Mouse (Mus musculus) liver, embryonic 15.5 days (tissue): ENCODE results near the gene Cdh4. TPM values are rescaled to one million over a fixed set of nuclear protein-coding genes. Genes with fewer than 3 reads are reported as not detected.

Experiments used
- ATAC-seq: fragments of 200-750 bp; cut with Nextera tagmentation; 2 replicates; pipeline ENCODE4 v1.8.0; 2017; ENCODE audit warnings: moderate number of reproducible peaks, mild to moderate bottlenecking, moderate library complexity; ENCODE audit not compliant: insufficient read depth
- H3K27ac ChIP-seq: fragments of 300-500 bp; sonication (generic); replicated peaks from 2 replicates; pipeline ENCODE4 v1.5.1; 2015; ENCODE audit warnings: mild to moderate bottlenecking, inconsistent platforms
- H3K27me3 ChIP-seq: fragments of 300-500 bp; sonication (generic); 2 replicates; pipeline ENCODE4 v1.6.1; 2015; ENCODE audit warnings: mild to moderate bottlenecking, inconsistent platforms
- H3K36me3 ChIP-seq: fragments of 300-500 bp; sonication (generic); replicated peaks from 2 replicates; pipeline ENCODE4 v1.6.1; 2015; ENCODE audit warnings: moderate library complexity, mild to moderate bottlenecking, inconsistent platforms
- H3K4me1 ChIP-seq: fragments of 300-500 bp; sonication (generic); replicated peaks from 2 replicates; pipeline ENCODE4 v1.6.1; 2015; ENCODE audit warnings: inconsistent platforms
- H3K4me2 ChIP-seq: fragments of 300-500 bp; sonication (generic); 2 replicates; pipeline ENCODE4 v1.6.1; 2015; ENCODE audit warnings: moderate library complexity, mild to moderate bottlenecking, inconsistent platforms
- H3K4me3 ChIP-seq: fragments of 300-500 bp; sonication (generic); replicated peaks from 2 replicates; pipeline ENCODE4 v1.5.1; 2015; ENCODE audit warnings: mild to moderate bottlenecking, inconsistent platforms
- H3K9ac ChIP-seq: fragments of 300-500 bp; sonication (generic); 2 replicates; pipeline ENCODE4 v1.6.1; 2015; ENCODE audit warnings: moderate library complexity, mild to moderate bottlenecking, inconsistent platforms
- H3K9me3 ChIP-seq: fragments of 300-500 bp; sonication (generic); replicated peaks from 2 replicates; pipeline ENCODE4 v1.6.1; 2016; ENCODE audit warnings: inconsistent platforms
- WGBS: fragments of 180-500 bp; shearing (Covaris S2); methylation state at CpG from one replicate; pipeline ENCODE4 v1.1.7; 2015; ENCODE audit warnings: mixed read lengths; ENCODE audit not compliant: insufficient replicate concordance; 5-methylcytosine and 5-hydroxymethylcytosine counted together
- polyA plus RNA-seq: library from polyadenylated mRNA; unstranded; fragments of >200 nt; fragmentation: Nextera tagmentation; extraction: Ambion mirVana; gene quantifications from 2 replicates; pipeline ENCODE4 v1.2.1, GENCODE M21; 2015

The Cdh4 gene
- polyA plus RNA-seq, 1 experiment from 2014 or later = 0.29 TPM

DNA sequence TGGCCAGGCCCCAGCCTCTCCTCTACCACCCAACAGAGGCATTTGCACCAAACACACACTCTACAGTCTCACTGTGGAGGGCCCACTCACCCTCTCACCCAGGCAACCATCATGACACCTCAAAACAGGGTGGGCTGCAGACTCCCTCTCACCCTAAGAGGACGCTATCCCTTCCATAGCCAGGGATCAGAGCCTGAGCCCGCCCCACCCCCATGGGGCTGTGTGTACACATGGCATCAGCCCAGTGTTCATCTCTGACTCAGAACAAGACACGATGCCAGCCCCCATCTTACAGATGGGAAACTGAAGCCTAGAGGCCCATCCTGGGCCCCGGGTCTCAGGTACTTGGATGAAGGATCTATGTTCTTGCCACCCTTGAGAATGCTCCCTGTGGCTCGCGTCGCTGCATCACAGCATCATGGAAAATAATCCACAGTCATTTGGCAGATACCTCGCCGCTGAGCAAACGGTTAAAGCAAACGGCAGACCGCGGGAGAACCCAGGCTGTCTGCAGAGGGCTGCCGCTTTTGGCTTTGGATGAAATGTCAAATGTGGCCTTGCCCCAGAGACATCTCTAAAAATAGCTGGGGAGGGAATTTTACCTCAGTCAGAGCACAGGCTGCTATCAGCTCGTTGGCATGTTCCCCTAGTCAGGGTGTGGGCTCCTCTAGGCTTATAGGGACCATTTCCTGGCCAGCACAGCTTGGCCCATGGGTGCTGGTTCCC lies 198.5 kb downstream of the Cdh4 start:
- H3K4me1 ChIP-seq = no peaks in the 10 kb centered on the region
- no peak for ATAC-seq
- no peaks in the 10 kb centered on the region for H3K36me3 ChIP-seq
- no peak overlapping the region for H3K4me2 ChIP-seq
- no peak overlapping the region for H3K4me3 ChIP-seq
- H3K9me3 ChIP-seq = no peaks in the 10 kb centered on the region
- WGBS = 67% methylated on average over 15 of the region's 15 CpGs
- no peaks in the 10 kb centered on the region for H3K27me3 ChIP-seq
- no peak overlapping the region for H3K9ac ChIP-seq
- H3K27ac ChIP-seq = no peak overlapping the region

- no peak overlapping the region for H3K27ac ChIP-seq
- 64% methylated on average over 20 of the region's 20 CpGs for WGBS
- no peak overlapping the region for H3K9ac ChIP-seq
Observed at GRCm38 (mm10) chr2:179648573-179649263, 206.5 kb downstream of the Cdh4 start.

DNA sequence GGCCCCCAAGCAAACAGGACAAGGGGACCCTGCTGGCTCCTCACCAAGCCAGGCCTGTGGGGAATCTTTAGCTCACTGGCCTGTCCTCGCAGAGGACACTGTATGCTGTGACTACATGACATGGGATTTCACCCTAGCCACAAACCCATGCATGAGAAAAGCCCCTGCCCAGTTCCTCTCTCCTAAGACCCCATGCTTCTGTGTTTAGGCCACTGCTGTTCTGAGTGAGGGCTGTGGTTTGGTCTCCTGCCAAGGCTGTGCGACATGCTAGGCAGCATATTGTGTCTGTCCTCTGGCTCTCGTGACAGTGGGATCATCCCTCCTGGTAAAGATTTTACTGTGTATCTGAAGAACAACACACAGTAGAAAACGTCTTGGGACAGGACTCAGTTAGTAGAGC lies 207.1 kb downstream of the Cdh4 start:
- Histone ChIP-seq H3K4me3 (no peak overlapping the region), H3K9me3 (no peaks in the 10 kb centered on the region), H3K9ac (no peak overlapping the region), H3K27me3 (no peaks in the 10 kb centered on the region; the same call in 1 of the 2 replicates), H3K27ac (no peak overlapping the region), H3K4me1 (no peaks in the 10 kb centered on the region), H3K36me3 (no peaks in the 10 kb centered on the region), H3K4me2 (no peak overlapping the region)
- WGBS = 37% methylated on average over 4 of the region's 4 CpGs
- no peak for ATAC-seq

More at GRCm38 (mm10) chr2:179648573-179649263, 206.5 kb downstream of the Cdh4 start:
- Histone ChIP-seq H3K4me2 (no peak overlapping the region), H3K4me3 (no peak overlapping the region), H3K4me1 (no peaks in the 10 kb centered on the region), H3K27me3 (no peaks in the 10 kb centered on the region; the same call in 1 of the 2 replicates), H3K9me3 (no peaks in the 10 kb centered on the region), H3K36me3 (no peaks in the 10 kb centered on the region)
- no peak for ATAC-seq

DNA sequence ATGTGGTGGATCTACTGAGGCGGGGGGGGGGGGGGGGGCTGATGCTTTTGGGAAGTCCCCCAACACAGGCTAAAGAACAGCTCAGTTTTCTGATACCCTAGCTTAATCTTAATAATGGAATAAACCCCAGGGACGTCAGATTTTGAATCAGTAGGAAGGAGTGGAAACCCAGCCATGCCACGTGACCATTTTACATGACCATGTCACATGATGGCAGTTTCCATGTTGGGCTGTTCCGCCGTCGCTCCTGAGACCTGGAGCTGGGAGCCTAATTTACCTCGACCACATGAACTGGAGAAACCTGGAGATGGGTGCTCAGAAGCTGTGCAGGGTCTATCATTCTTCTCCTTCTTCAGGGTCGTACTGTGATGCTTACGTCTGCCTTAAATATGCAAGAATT lies 207.9 kb downstream of the Cdh4 start:
- Histone ChIP-seq H3K27ac (no peak overlapping the region), H3K9ac (no peak overlapping the region), H3K36me3 (no peaks in the 10 kb centered on the region), H3K27me3 (no peaks in the 10 kb centered on the region; the same call in 1 of the 2 replicates), H3K4me3 (no peak overlapping the region), H3K9me3 (no peaks in the 10 kb centered on the region), H3K4me2 (no peak overlapping the region), H3K4me1 (no peaks in the 10 kb centered on the region)
- WGBS = 67% methylated on average over 9 of the region's 9 CpGs
- no peak for ATAC-seq

DNA sequence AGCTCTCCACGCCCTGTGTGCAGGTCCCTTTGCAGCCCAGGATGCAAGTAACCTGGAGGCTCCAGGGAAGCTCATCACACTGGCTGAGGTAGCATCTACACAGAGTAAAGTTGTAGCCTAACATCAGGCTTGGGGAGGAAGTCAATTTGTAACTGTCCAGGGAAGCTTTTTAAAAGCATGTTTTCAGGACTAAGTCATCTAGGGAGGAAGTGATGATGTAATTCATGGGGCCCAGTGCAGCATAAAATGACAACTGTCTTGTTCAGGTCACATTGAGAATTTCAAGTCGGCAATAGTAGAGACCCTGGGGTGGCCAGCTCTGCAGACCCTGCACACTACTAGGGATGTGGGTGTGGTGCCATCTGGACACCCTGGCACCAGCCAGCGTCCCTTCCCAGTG lies 213.3 kb downstream of the Cdh4 start:
- H3K4me2 ChIP-seq = no peak overlapping the region
- no peak overlapping the region for H3K9ac ChIP-seq
- H3K36me3 ChIP-seq = no peaks in the 10 kb centered on the region
- no peak overlapping the region for H3K4me3 ChIP-seq
- no peaks in the 10 kb centered on the region for H3K9me3 ChIP-seq
- no peaks in the 10 kb centered on the region for H3K27me3 ChIP-seq
- no peaks in the 10 kb centered on the region; the same call in 1 of the 2 replicates for H3K4me1 ChIP-seq
- no peak for ATAC-seq
- WGBS = 34% methylated on average over 3 of the region's 3 CpGs
- no peak overlapping the region for H3K27ac ChIP-seq

DNA sequence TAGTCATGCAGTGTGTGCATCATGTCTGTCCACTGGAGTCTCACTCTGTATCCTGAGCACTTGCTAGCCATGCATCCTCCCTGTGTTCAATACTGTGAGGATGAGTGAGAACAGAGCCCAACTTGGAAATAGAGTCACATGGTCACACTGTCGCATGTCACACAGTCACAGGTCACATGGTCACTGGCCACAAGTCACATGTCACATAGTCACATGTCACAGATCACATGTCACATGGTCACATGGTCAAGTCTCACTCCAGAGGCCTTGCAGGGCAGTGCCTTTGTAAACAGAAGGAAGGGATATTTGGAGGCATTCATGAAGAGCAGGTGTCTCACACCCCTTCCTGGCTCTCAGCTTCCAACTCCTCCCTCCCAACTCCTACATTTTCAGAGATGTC lies 217.0 kb downstream of the Cdh4 start:
- Histone ChIP-seq H3K9ac (no peak overlapping the region), H3K4me1 (no peaks in the 10 kb centered on the region; the same call in 1 of the 2 replicates), H3K4me3 (no peak overlapping the region), H3K4me2 (no peak overlapping the region), H3K9me3 (no peaks in the 10 kb centered on the region), H3K27ac (no peak overlapping the region), H3K36me3 (no peaks in the 10 kb centered on the region), H3K27me3 (peaks cover 14% of the 10 kb centered on the region)
- 60% methylated on average over 1 of the region's 1 CpGs for WGBS
- no peak for ATAC-seq

DNA sequence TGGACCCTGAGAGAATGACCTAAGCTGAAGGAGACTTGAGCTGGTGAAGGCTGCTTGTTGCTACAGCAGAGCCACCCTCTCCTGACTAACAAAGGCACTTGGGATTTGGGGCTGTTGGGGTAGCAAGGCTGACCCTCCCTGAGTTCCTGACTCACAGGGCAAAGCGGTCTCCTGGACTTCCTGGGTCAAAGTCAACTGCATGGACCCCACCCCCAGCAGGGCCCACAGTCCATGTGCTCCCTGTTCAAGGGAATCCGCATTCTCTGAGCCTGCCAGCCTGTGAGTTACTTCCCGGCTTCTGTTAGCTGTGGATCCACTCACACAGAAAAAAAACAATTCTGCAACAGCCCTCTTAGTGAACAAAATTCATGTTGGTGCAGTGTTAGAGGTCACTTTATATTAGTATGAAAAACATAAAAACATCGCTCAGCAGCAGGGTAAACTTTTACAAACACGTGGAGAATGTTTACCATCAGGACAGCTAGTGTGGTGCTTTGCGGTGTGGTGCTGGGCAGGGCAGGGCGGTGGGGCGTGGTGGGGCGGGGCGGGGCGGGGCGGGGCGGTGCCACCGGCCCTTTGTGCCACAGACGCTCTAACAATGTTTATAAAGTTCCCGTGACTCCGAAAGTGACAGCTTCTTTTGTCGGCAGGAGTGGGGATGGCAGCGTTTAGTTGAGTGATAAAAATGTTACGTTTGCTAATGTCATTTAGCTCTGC lies 219.9 kb downstream of the Cdh4 start:
- Histone ChIP-seq H3K27ac (no peak overlapping the region), H3K4me3 (no peak overlapping the region), H3K36me3 (no peaks in the 10 kb centered on the region)

DNA sequence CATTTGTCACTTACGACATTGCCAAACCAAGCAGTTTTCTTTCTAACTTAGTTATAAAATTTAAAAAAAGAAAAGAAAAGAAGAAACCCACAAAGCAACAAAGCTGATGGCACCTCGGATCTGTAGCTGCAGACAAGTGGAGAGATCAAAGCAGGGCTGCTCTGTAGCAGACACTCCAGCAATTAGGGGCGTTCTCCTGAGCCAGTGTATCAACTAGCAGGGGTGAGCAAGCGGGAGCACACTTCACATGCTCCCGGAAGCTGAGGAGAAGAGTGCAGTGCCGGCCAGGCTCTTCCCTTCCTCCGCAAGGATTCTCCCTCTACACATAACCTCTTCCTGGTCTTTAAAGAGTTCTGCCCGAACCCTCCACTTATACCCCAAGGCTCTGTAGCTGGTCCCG lies 220.5 kb downstream of the Cdh4 start:
- no peaks in the 10 kb centered on the region for H3K4me1 ChIP-seq
- ATAC-seq = no peak
- no peaks in the 10 kb centered on the region for H3K9me3 ChIP-seq
- H3K27me3 ChIP-seq = peaks cover 15% of the 10 kb centered on the region
- WGBS = 6% methylated on average over 9 of the region's 9 CpGs
- no peaks in the 10 kb centered on the region for H3K36me3 ChIP-seq
- peak overlapping the region; percentile 23; the same call in 1 of the 2 replicates for H3K4me2 ChIP-seq
- no peak overlapping the region for H3K4me3 ChIP-seq
- H3K9ac ChIP-seq = no peak overlapping the region
- no peak overlapping the region for H3K27ac ChIP-seq

More for the DNA sequence above, 219.9 kb downstream of the Cdh4 start:
- peak overlapping the region; percentile 23 for H3K4me2 ChIP-seq
- no peaks in the 10 kb centered on the region for H3K9me3 ChIP-seq
- ATAC-seq = no peak
- peaks cover 15% of the 10 kb centered on the region for H3K27me3 ChIP-seq
- H3K4me1 ChIP-seq = no peaks in the 10 kb centered on the region
- 2% methylated on average over 20 of the region's 20 CpGs for WGBS
- no peak overlapping the region for H3K9ac ChIP-seq

GRCm38 (mm10) chr2:179663652-179664051 lies 221.4 kb downstream of the Cdh4 start:
- H3K4me1 ChIP-seq = no peaks in the 10 kb centered on the region
- 42% methylated on average over 9 of the region's 9 CpGs for WGBS
- no peak for ATAC-seq
- H3K4me2 ChIP-seq = no peak overlapping the region
- H3K27me3 ChIP-seq = peaks cover 15% of the 10 kb centered on the region
- no peak overlapping the region for H3K4me3 ChIP-seq
- H3K9me3 ChIP-seq = no peaks in the 10 kb centered on the region
- no peak overlapping the region for H3K27ac ChIP-seq
- H3K36me3 ChIP-seq = no peaks in the 10 kb centered on the region
- no peak overlapping the region for H3K9ac ChIP-seq

GRCm38 (mm10) chr2:179664171-179664608 lies 222.0 kb downstream of the Cdh4 start:
- no peak for ATAC-seq
- no peak overlapping the region for H3K27ac ChIP-seq
- no peak overlapping the region for H3K4me3 ChIP-seq
- peaks cover 15% of the 10 kb centered on the region for H3K27me3 ChIP-seq
- no peaks in the 10 kb centered on the region for H3K9me3 ChIP-seq
- WGBS = 78% methylated on average over 13 of the region's 13 CpGs
- no peaks in the 10 kb centered on the region for H3K4me1 ChIP-seq
- no peak overlapping the region for H3K9ac ChIP-seq
- H3K4me2 ChIP-seq = no peak overlapping the region
- H3K36me3 ChIP-seq = no peaks in the 10 kb centered on the region

DNA sequence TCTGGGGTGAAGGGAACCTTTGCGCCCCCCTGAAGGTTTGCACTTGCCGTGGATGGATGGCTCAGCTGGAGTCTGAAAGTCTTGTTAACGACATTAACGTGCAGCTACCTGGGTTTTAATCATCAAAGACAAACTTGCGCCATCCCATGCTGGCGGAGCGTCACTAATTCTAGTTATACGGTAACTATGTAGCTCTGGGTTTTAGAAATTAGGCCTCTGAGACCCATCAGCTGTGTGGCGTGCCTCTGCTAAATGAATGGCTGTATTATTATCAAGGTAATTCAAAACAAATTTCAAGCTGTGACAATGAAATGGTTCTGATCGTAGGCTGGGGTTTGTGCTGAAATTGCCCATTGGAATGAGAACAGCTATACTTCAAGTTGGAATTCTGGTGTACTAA lies 228.5 kb downstream of the Cdh4 start:
- Histone ChIP-seq H3K36me3 (no peaks in the 10 kb centered on the region), H3K4me2 (no peak overlapping the region), H3K9me3 (no peaks in the 10 kb centered on the region), H3K4me3 (no peak overlapping the region), H3K9ac (no peak overlapping the region), H3K27me3 (no peaks in the 10 kb centered on the region), H3K27ac (no peak overlapping the region), H3K4me1 (no peaks in the 10 kb centered on the region)
- no peak for ATAC-seq
- WGBS = 71% methylated on average over 10 of the region's 10 CpGs
